Mouse (Mus musculus) cortical plate, adult 2 months (tissue): ENCODE data around the gene Dlg2.

ENCODE experiments used
- CTCF ChIP-seq: fragments of 200-500 bp; IDR thresholded peaks from 2 replicates; pipeline ENCODE4 v1.5.1; 2011; ENCODE audit warnings: mild to moderate bottlenecking, control low read depth, low read length; ENCODE audit not compliant: insufficient read depth; ENCODE audit errors: extremely low read depth
- POLR2A ChIP-seq: fragments of 200-500 bp; IDR thresholded peaks from 2 replicates; pipeline ENCODE4 v1.6.1; 2011; ENCODE audit warnings: mild to moderate bottlenecking, low read length, control low read depth; ENCODE audit not compliant: insufficient read depth; ENCODE audit errors: extremely low read depth

DNA sequence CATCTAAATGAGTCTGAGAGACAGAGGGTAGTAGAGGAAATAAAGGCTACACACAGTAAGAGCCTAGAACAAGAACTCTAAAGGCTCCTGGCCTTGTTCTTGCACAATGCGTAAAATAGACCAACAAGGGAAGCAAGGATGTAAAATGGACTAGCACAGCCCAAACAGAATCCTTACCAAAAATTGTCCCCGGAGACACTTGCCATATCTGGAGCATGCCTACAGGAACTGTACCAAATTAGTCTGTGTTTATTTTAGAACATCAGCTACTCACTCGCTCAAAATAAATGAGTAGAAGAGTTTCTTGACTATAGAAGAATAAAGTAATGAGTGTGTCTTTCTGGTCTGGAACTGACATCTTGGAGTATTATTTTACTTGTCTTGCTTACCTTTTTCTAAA is 1812.3 kb downstream of the Dlg2 start:
- TF ChIP-seq POLR2A, result no peak
- TF ChIP-seq CTCF, result no peak
